Mouse (Mus musculus): ENCODE measurements around the gene Pdcl3. TPM values are rescaled to one million over a fixed set of nuclear protein-coding genes. Genes with fewer than 3 reads are reported as not detected.

Pdcl3 gene
- 149 and 155 TPM in 2 replicates for polyA plus RNA-seq (2015; fragmentation: Nextera tagmentation; extraction: Ambion mirVana)

- Histone ChIP-seq H3K4me3 (no peak within 1 kb of the TSS), H3K4me1 (replicated peaks) (peaks cover 14% of the 10 kb centered on the region), H3K27me3 (no peaks in the 10 kb centered on the region), H3K36me3 (no peaks in the 10 kb centered on the region), H3K9me3 (no peaks in the 10 kb centered on the region), H3K9ac (no peak within 1 kb of the TSS), H3K27ac (replicated peaks) (no peak within 1 kb of the TSS), H3K4me2 (no peak within 1 kb of the TSS)
- 91% methylated on average over 3 of the region's 3 CpGs for WGBS
- ATAC-seq (ENCODE audit: low FRiP score, low read depth), result no peak
Measured at GRCm38 (mm10) chr1:38985308-38985707, at the start of gene Pdcl3. Pdcl3 (plus strand) TSS chr1:38985608.

GRCm38 (mm10) chr1:38936780-38937179 is 48.6 kb upstream of the Pdcl3 start:
- no peak for ATAC-seq (ENCODE audit: low FRiP score, low read depth)
- WGBS, result 28% methylated on average over 6 of the region's 6 CpGs
- H3K36me3 ChIP-seq, result no peaks in the 10 kb centered on the region
- H3K4me1 ChIP-seq (replicated peaks), result no peaks in the 10 kb centered on the region
- no peak overlapping the region for H3K4me3 ChIP-seq
- no peak overlapping the region for H3K27ac ChIP-seq (replicated peaks)
- no peaks in the 10 kb centered on the region for H3K9me3 ChIP-seq
- H3K9ac ChIP-seq, result no peak overlapping the region
- no peaks in the 10 kb centered on the region for H3K27me3 ChIP-seq
- H3K4me2 ChIP-seq, result no peak overlapping the region

GRCm38 (mm10) chr1:38938849-38939248 is 46.6 kb upstream of the Pdcl3 start, which contains the start of gene Nms:
Nms (plus strand) TSS chr1:38939149.
- no peaks in the 10 kb centered on the region for H3K27me3 ChIP-seq
- H3K4me2 ChIP-seq, result no peak within 1 kb of the TSS
- no peak within 1 kb of the TSS for H3K27ac ChIP-seq (replicated peaks)
- 66% methylated on average over 6 of the region's 6 CpGs for WGBS
- no peaks in the 10 kb centered on the region for H3K36me3 ChIP-seq
- no peak within 1 kb of the TSS for H3K9ac ChIP-seq
- no peak for ATAC-seq (ENCODE audit: low FRiP score, low read depth)
- no peaks in the 10 kb centered on the region for H3K9me3 ChIP-seq
- H3K4me3 ChIP-seq, result no peak within 1 kb of the TSS
- H3K4me1 ChIP-seq (replicated peaks), result no peaks in the 10 kb centered on the region

- 6% methylated on average over 5 of the region's 5 CpGs for WGBS
- Histone ChIP-seq H3K27ac (replicated peaks) (no peak overlapping the region), H3K4me2 (no peak overlapping the region), H3K36me3 (no peaks in the 10 kb centered on the region), H3K27me3 (no peaks in the 10 kb centered on the region), H3K9ac (no peak overlapping the region), H3K9me3 (no peaks in the 10 kb centered on the region), H3K4me3 (no peak overlapping the region), H3K4me1 (replicated peaks) (no peaks in the 10 kb centered on the region)
- no peak for ATAC-seq (ENCODE audit: low FRiP score, low read depth)
Measured at GRCm38 (mm10) chr1:38939608-38940007, 45.8 kb upstream of the Pdcl3 start.

GRCm38 (mm10) chr1:38956457-38956856 is 29.0 kb upstream of the Pdcl3 start:
- Histone ChIP-seq H3K36me3 (no peaks in the 10 kb centered on the region), H3K27me3 (no peaks in the 10 kb centered on the region), H3K4me3 (no peak overlapping the region), H3K4me1 (replicated peaks) (no peaks in the 10 kb centered on the region), H3K9me3 (no peaks in the 10 kb centered on the region), H3K4me2 (no peak overlapping the region), H3K9ac (no peak overlapping the region), H3K27ac (replicated peaks) (no peak overlapping the region)
- ATAC-seq (ENCODE audit: low FRiP score, low read depth), result no peak
- 94% methylated on average over 3 of the region's 3 CpGs for WGBS

GRCm38 (mm10) chr1:38969116-38969515 is 16.3 kb upstream of the Pdcl3 start:
- Histone ChIP-seq H3K9ac (no peak overlapping the region), H3K4me2 (no peak overlapping the region), H3K4me3 (no peak overlapping the region), H3K9me3 (no peaks in the 10 kb centered on the region), H3K27ac (replicated peaks) (no peak overlapping the region), H3K27me3 (no peaks in the 10 kb centered on the region), H3K4me1 (replicated peaks) (no peaks in the 10 kb centered on the region), H3K36me3 (no peaks in the 10 kb centered on the region)
- 95% methylated on average over 1 of the region's 1 CpGs for WGBS
- ATAC-seq (ENCODE audit: low FRiP score, low read depth), result no peak

- H3K27me3 ChIP-seq, result no peaks in the 10 kb centered on the region
- no peaks in the 10 kb centered on the region for H3K9me3 ChIP-seq
- no peak overlapping the region for H3K27ac ChIP-seq (replicated peaks)
- no peaks in the 10 kb centered on the region for H3K4me1 ChIP-seq (replicated peaks)
- H3K4me3 ChIP-seq, result no peak overlapping the region
- WGBS, result 88% methylated on average over 3 of the region's 3 CpGs
- ATAC-seq (ENCODE audit: low FRiP score, low read depth), result no peak
- H3K4me2 ChIP-seq, result no peak overlapping the region
- H3K9ac ChIP-seq, result no peak overlapping the region
- H3K36me3 ChIP-seq, result no peaks in the 10 kb centered on the region
Measured at GRCm38 (mm10) chr1:38971712-38972111, 13.7 kb upstream of the Pdcl3 start.

GRCm38 (mm10) chr1:38972986-38973592 is 12.3 kb upstream of the Pdcl3 start:
- Histone ChIP-seq H3K27me3 (no peaks in the 10 kb centered on the region), H3K36me3 (no peaks in the 10 kb centered on the region), H3K4me3 (no peak overlapping the region), H3K9me3 (no peaks in the 10 kb centered on the region), H3K9ac (no peak overlapping the region), H3K4me2 (no peak overlapping the region), H3K4me1 (replicated peaks) (no peaks in the 10 kb centered on the region), H3K27ac (replicated peaks) (no peak overlapping the region)
- 92% methylated on average over 9 of the region's 9 CpGs for WGBS
- no peak for ATAC-seq (ENCODE audit: low FRiP score, low read depth)

GRCm38 (mm10) chr1:38979953-38980352 is 5.5 kb upstream of the Pdcl3 start:
- Histone ChIP-seq H3K9ac (no peak overlapping the region), H3K4me2 (no peak overlapping the region), H3K27me3 (no peaks in the 10 kb centered on the region), H3K4me1 (replicated peaks) (no peaks in the 10 kb centered on the region), H3K36me3 (no peaks in the 10 kb centered on the region), H3K27ac (replicated peaks) (no peak overlapping the region), H3K9me3 (no peaks in the 10 kb centered on the region), H3K4me3 (no peak overlapping the region)
- ATAC-seq (ENCODE audit: low FRiP score, low read depth), result no peak
- WGBS, result 84% methylated on average over 7 of the region's 7 CpGs

- no peak for ATAC-seq (ENCODE audit: low FRiP score, low read depth)
- Histone ChIP-seq H3K4me3 (no peak overlapping the region), H3K9me3 (no peaks in the 10 kb centered on the region), H3K27ac (replicated peaks) (no peak overlapping the region), H3K36me3 (no peaks in the 10 kb centered on the region), H3K4me2 (no peak overlapping the region), H3K4me1 (replicated peaks) (peaks cover 9% of the 10 kb centered on the region), H3K9ac (no peak overlapping the region), H3K27me3 (no peaks in the 10 kb centered on the region)
- WGBS, result 81% methylated on average over 2 of the region's 2 CpGs
Measured at GRCm38 (mm10) chr1:38983870-38984269, 1.5 kb upstream of the Pdcl3 start.

GRCm38 (mm10) chr1:38987080-38987864 is 1.9 kb downstream of the Pdcl3 start:
- 0 out of 2 replicates have a peak, but pooled peaks cover 5% of the 10 kb centered on the region for H3K36me3 ChIP-seq
- H3K4me1 ChIP-seq (replicated peaks), result peaks cover 18% of the 10 kb centered on the region
- H3K27me3 ChIP-seq, result no peaks in the 10 kb centered on the region
- peak overlapping the region; percentile 54 for H3K4me3 ChIP-seq
- H3K27ac ChIP-seq (replicated peaks), result peak overlapping the region; percentile 80
- WGBS, result 5% methylated on average over 37 of the region's 38 CpGs
- H3K9me3 ChIP-seq, result no peaks in the 10 kb centered on the region
- H3K4me2 ChIP-seq, result peak overlapping the region; percentile 75
- peak; percentile 99 for ATAC-seq (ENCODE audit: low FRiP score, low read depth)
- peak overlapping the region; percentile 65 for H3K9ac ChIP-seq

GRCm38 (mm10) chr1:38987865-38988211 is 2.4 kb downstream of the Pdcl3 start:
- H3K4me3 ChIP-seq, result peak overlapping the region; percentile 54
- H3K36me3 ChIP-seq, result 0 out of 2 replicates have a peak, but pooled peaks cover 5% of the 10 kb centered on the region
- peak overlapping the region; percentile 75 for H3K4me2 ChIP-seq
- peak; percentile 86; the same call in 1 of the 2 replicates for ATAC-seq (ENCODE audit: low FRiP score, low read depth)
- no peaks in the 10 kb centered on the region for H3K27me3 ChIP-seq
- H3K4me1 ChIP-seq (replicated peaks), result peaks cover 18% of the 10 kb centered on the region
- under 1% methylated on average over 25 of the region's 25 CpGs for WGBS
- peak overlapping the region; percentile 62 for H3K27ac ChIP-seq (replicated peaks)
- no peaks in the 10 kb centered on the region for H3K9me3 ChIP-seq
- peak overlapping the region; percentile 65 for H3K9ac ChIP-seq
